Mouse (Mus musculus): ENCODE data around the gene Tyk2.

DNA sequence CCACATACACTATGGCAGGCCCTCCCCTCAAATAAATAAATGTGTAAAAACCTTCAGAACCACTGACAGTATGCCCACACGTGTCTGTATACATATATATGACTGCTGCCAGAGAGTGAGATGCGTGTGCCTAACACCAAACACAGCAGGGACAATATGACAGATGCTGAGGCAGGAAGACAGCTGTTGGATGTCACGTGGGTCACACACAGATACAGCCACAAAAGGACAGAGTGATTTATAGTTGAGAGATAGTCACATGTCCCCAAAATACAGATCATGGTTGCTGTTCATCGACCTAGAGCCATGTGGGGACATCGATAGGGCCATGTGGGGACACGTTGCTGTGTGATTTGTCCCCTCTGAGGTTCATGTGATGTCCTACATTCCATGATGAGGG is 14.0 kb downstream of the Tyk2 start:
- TF ChIP-seq CTCF (IDR thresholded peaks at IDR 0.05; ENCODE audit: borderline replicate concordance, control insufficient read depth, extremely low read depth, insufficient read depth, low read length, poor library complexity) = no peak
- TF ChIP-seq POLR2A (IDR thresholded peaks at IDR 0.05; ENCODE audit: control insufficient read depth, extremely low read depth, insufficient read depth, low read length, poor library complexity) = no peak
